24 mouse cellular contexts compared by ENCODE assay signal in genomic region chr7:128884015-128884414, GRCm38 (mm10).
DNase-seq lines count a peak whose midpoint lies in the region; ATAC-seq and TF ChIP-seq lines count a peak whose summit lies in the region.
"Had no signal": no experiment of that assay in that cellular context is flagged by ENCODE, and none has a peak within 500 bp of the region (broad histone marks: within the 10 kb centered on the region; RNA-seq: fewer than 3 reads in every experiment).

No protein-coding gene starts in this region.

- ATAC-seq in kidney, postnatal 0 days (replicated peaks; ENCODE audit: low FRiP score, low read depth), result no peak
- ATAC-seq in lung, postnatal 0 days, result no peak
- ATAC-seq in stomach, postnatal 0 days (ENCODE audit: low FRiP score, low TSS enrichment), result no peak
- ATAC-seq: forebrain, embryonic 13.5 days; inflammation-experienced regulatory T-cells, adult 6 months had no signal

- dilution Hi-C loops in CH12.LX (cut with MboI; ENCODE audit: extremely low pct_ligation_motif_present, extremely low pct_unique_long_range_greater_than_20kb, low sequenced_read_pairs), result no loop called here

- H3K9me3 ChIP-seq in kidney, postnatal 0 days (replicated peaks; ENCODE audit: low read length), result no peaks in the 10 kb centered on the region
- no peaks in the 10 kb centered on the region for H3K9me3 ChIP-seq in lung, postnatal 0 days (ENCODE audit: low read length)
- H3K9me3 ChIP-seq in CH12.LX (replicated peaks; ENCODE audit: low read length), result no peaks in the 10 kb centered on the region
- no peaks in the 10 kb centered on the region for H3K9me3 ChIP-seq in stomach, postnatal 0 days (ENCODE audit: control insufficient read depth, low read length)
- H3K9me3 ChIP-seq: forebrain, embryonic 13.5 days; neural tube, embryonic 13.5 days had no signal

- H3K9ac ChIP-seq in kidney, postnatal 0 days (ENCODE audit: low read depth, low read length), result no peak overlapping the region
- no peak overlapping the region for H3K9ac ChIP-seq in lung, postnatal 0 days (replicated peaks; ENCODE audit: low read depth)
- H3K9ac ChIP-seq in CH12.LX (ENCODE audit: insufficient read depth, low read depth), result no peak overlapping the region
- H3K9ac ChIP-seq in stomach, postnatal 0 days (ENCODE audit: low read length), result no peak overlapping the region
- H3K9ac ChIP-seq: forebrain, embryonic 13.5 days; hindbrain, embryonic 14.5 days; neural tube, embryonic 13.5 days had no signal

- no peak for TF ChIP-seq POLR2A in CH12.LX (IDR thresholded peaks at IDR 0.05; ENCODE audit: low read depth, low read length)

- peak; percentile 5 for DNase-seq in kidney, postnatal 0 days (ENCODE audit: low spot score)
- DNase-seq in kidney, postnatal 14 days, result no peak
- no peak for DNase-seq in lung, postnatal 0 days (ENCODE audit: low spot score)
- DNase-seq in lung, postnatal 14 days, result no peak
- no peak for DNase-seq in CH12.LX (ENCODE audit: extremely low read depth)
- DNase-seq in stomach, postnatal 0 days (ENCODE audit: low spot score), result no peak
- DNase-seq in adrenal gland, postnatal 36 days, result no peak
- DNase-seq: adrenal gland, postnatal 25 days; cerebellum, adult 8-10 months; cerebellum, postnatal 36 days; gastrocnemius, postnatal 14 days; heart, postnatal 4 days; kidney, adult 2 months; layer of hippocampus, adult 9-11 months; liver; lung, adult 18-20 months; lung, postnatal 36 days; right cerebral cortex, postnatal 14 days had no signal

- no peak overlapping the region for H3K4me3 ChIP-seq in kidney, postnatal 0 days (replicated peaks; ENCODE audit: low read depth, low read length)
- H3K4me3 ChIP-seq in lung, postnatal 0 days (ENCODE audit: low read depth, low read length), result no peak overlapping the region
- no peak overlapping the region for H3K4me3 ChIP-seq in CH12.LX (replicated peaks in 1 of 3; ENCODE audit: low read depth in 2 of 3, low read length in 2 of 3, poor library complexity in 1 of 3)
- no peak overlapping the region for H3K4me3 ChIP-seq in stomach, postnatal 0 days (ENCODE audit: low read depth, low read length)
- H3K4me3 ChIP-seq: forebrain, embryonic 13.5 days; neural tube, embryonic 13.5 days had no signal

- H3K27me3 ChIP-seq in kidney, postnatal 0 days (ENCODE audit: insufficient read depth, low read length), result no peaks in the 10 kb centered on the region
- H3K27me3 ChIP-seq in lung, postnatal 0 days (replicated peaks; ENCODE audit: insufficient read depth, low read length), result no peaks in the 10 kb centered on the region
- H3K27me3 ChIP-seq in CH12.LX (replicated peaks), result peaks cover 81% of the 10 kb centered on the region
- H3K27me3 ChIP-seq in stomach, postnatal 0 days (ENCODE audit: control insufficient read depth, insufficient read depth, low read length), result no peaks in the 10 kb centered on the region
- H3K27me3 ChIP-seq: forebrain, embryonic 13.5 days; neural tube, embryonic 13.5 days had no signal

- in situ Hi-C loops in CH12.LX (cut with MboI; ENCODE audit: low pct_ligation_motif_present, low pct_unique_long_range_greater_than_20kb, low sequenced_read_pairs), result no loop called here

- H3K36me3 ChIP-seq in kidney, postnatal 0 days (ENCODE audit: insufficient read depth, low read length), result no peaks in the 10 kb centered on the region
- H3K36me3 ChIP-seq in lung, postnatal 0 days (ENCODE audit: insufficient read depth, low read length), result no peaks in the 10 kb centered on the region
- no peaks in the 10 kb centered on the region for H3K36me3 ChIP-seq in CH12.LX (replicated peaks in 1 of 2; ENCODE audit: control insufficient read depth in 1 of 2, insufficient read depth in 1 of 2, low read length in 1 of 2)
- no peaks in the 10 kb centered on the region for H3K36me3 ChIP-seq in stomach, postnatal 0 days (ENCODE audit: control insufficient read depth, insufficient read depth, low read length)
- H3K36me3 ChIP-seq: neural tube, embryonic 13.5 days had no signal

- H3K79me2 ChIP-seq in CH12.LX (replicated peaks; ENCODE audit: control insufficient read depth, extremely low read depth, insufficient read depth, poor library complexity, severe bottlenecking), result no peaks in the 10 kb centered on the region

- no peaks in the 10 kb centered on the region for H3K4me1 ChIP-seq in kidney, postnatal 0 days (replicated peaks; ENCODE audit: insufficient read depth, low read length)
- no peaks in the 10 kb centered on the region for H3K4me1 ChIP-seq in lung, postnatal 0 days (ENCODE audit: insufficient read depth, low read depth, low read length)
- H3K4me1 ChIP-seq in CH12.LX (ENCODE audit: control insufficient read depth in 1 of 2, insufficient read depth in 2 of 2), result no peaks in the 10 kb centered on the region
- H3K4me1 ChIP-seq in stomach, postnatal 0 days (replicated peaks; ENCODE audit: control insufficient read depth, insufficient read depth), result no peaks in the 10 kb centered on the region
- H3K4me1 ChIP-seq: neural tube, embryonic 13.5 days had no signal

- 71% methylated on average over 3 of the region's 3 CpGs for WGBS in kidney, postnatal 0 days
- WGBS in lung, postnatal 0 days, result 62% methylated on average over 3 of the region's 3 CpGs
- WGBS in stomach, postnatal 0 days, result 71% methylated on average over 3 of the region's 3 CpGs

- TF ChIP-seq CTCF in kidney, postnatal 0 days (IDR thresholded peaks at IDR 0.05; ENCODE audit: low read depth), result peak; percentile 42; the same call in 1 of the 2 replicates
- peak; percentile 21; the same call in 1 of the 2 replicates for TF ChIP-seq CTCF in lung, postnatal 0 days (IDR thresholded peaks at IDR 0.05)
- TF ChIP-seq CTCF in CH12.LX (conservative IDR thresholded peaks at IDR 0.05 in 1 of 2, IDR thresholded peaks at IDR 0.05 in 1 of 2; ENCODE audit: low read depth in 2 of 2, low read length in 2 of 2), result peak in 1 of 2 experiments; percentile 52; a peak in 2 of 4 replicates
- TF ChIP-seq CTCF in stomach, postnatal 0 days (IDR thresholded peaks at IDR 0.05; ENCODE audit: low read depth), result peak; percentile 36; the same call in 1 of the 2 replicates

- no peak overlapping the region for H3K4me2 ChIP-seq in kidney, postnatal 0 days (ENCODE audit: low read length)
- no peak overlapping the region for H3K4me2 ChIP-seq in lung, postnatal 0 days (replicated peaks; ENCODE audit: low read depth, low read length)
- no peak overlapping the region for H3K4me2 ChIP-seq in CH12.LX (ENCODE audit: insufficient read depth, low read depth, poor library complexity, severe bottlenecking)
- H3K4me2 ChIP-seq in stomach, postnatal 0 days (replicated peaks; ENCODE audit: low read depth), result no peak overlapping the region
- H3K4me2 ChIP-seq: forebrain, embryonic 13.5 days; heart, embryonic 11.5 days; hindbrain, embryonic 14.5 days; midbrain, embryonic 11.5 days; neural tube, embryonic 13.5 days had no signal

- peak; percentile 8; the same call in 1 of the 2 replicates for TF ChIP-seq RAD21 in CH12.LX (IDR thresholded peaks at IDR 0.05; ENCODE audit: low read depth, low read length)

- no peak for TF ChIP-seq EP300 in lung, postnatal 0 days (IDR thresholded peaks at IDR 0.05)
- TF ChIP-seq EP300 in CH12.LX (IDR thresholded peaks at IDR 0.05; ENCODE audit: low read length), result no peak
- no peak for TF ChIP-seq EP300 in stomach, postnatal 0 days (optimal IDR thresholded peaks at IDR 0.05)

- H3K27ac ChIP-seq in kidney, postnatal 0 days, result no peak overlapping the region
- H3K27ac ChIP-seq in lung, postnatal 0 days (ENCODE audit: low read length), result no peak overlapping the region
- no peak overlapping the region for H3K27ac ChIP-seq in CH12.LX (ENCODE audit: insufficient read depth, low read depth)
- no peak overlapping the region for H3K27ac ChIP-seq in stomach, postnatal 0 days (replicated peaks)
- H3K27ac ChIP-seq: forebrain, embryonic 13.5 days; hindbrain, embryonic 14.5 days; neural tube, embryonic 13.5 days had no signal

TF ChIP-seq in CH12.LX, 34 proteins besides CTCF, POLR2A, EP300 and RAD21:
- TF ChIP-seq USF2 (conservative IDR thresholded peaks at IDR 0.05; ENCODE audit: low read depth, low read length) (no peak), ZMIZ1 (IDR thresholded peaks at IDR 0.05; ENCODE audit: low read depth, low read length) (no peak), E2F4 (IDR thresholded peaks at IDR 0.05; ENCODE audit: insufficient replicate concordance, low read depth, low read length) (no peak), JUND (conservative IDR thresholded peaks at IDR 0.05; ENCODE audit: low read depth, low read length) (no peak), BHLHE40 (IDR thresholded peaks at IDR 0.05; ENCODE audit: low read depth, low read length) (no peak), TBP (conservative IDR thresholded peaks at IDR 0.05; ENCODE audit: low read depth, low read length) (no peak), SMC3 (IDR thresholded peaks at IDR 0.05; ENCODE audit: low read depth, low read length) (peak; percentile 23)
